Mouse (Mus musculus): ENCODE measurements around the gene Ubb.

- TF ChIP-seq MAX (IDR thresholded peaks at IDR 0.05) (no peak), CTCF (IDR thresholded peaks at IDR 0.05; ENCODE audit: control insufficient read depth, insufficient read depth, insufficient read length) (no peak), MYOG (IDR thresholded peaks at IDR 0.05; ENCODE audit: control insufficient read depth, extremely low read depth, insufficient read length) (no peak), FOSL1 (IDR thresholded peaks at IDR 0.05; ENCODE audit: insufficient read depth, low read length, poor library complexity, severe bottlenecking) (no peak)
Measured at GRCm38 (mm10) chr11:62553186-62553585, 2.2 kb downstream of the Ubb start.
